Comparison of ENCODE assay signal across 11 mouse cellular contexts in the genomic region with DNA sequence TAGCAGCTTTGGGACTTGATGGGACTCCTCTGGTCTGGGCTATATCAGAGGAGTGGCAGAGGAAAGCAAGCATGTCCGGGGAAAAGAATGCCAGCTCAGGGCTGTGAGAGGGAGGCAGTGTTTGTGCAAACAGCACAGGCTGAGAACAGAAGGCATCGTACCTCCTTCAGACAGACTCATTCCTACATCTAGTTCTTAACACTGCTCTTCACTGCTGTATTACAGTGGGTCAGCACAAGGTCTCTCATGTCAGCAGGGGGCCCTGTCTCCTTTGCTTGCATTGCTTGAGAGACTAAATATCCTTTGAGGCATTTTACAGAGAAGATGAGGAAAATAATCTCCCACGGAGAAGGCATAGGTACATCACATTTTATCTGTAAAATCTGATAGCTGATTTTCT.
DNase-seq lines count a peak whose midpoint lies in the region; ATAC-seq and TF ChIP-seq lines count a peak whose summit lies in the region.
"Had no signal": no experiment of that assay in that cellular context is flagged by ENCODE, and none has a peak within 500 bp of the region (broad histone marks: within the 10 kb centered on the region; RNA-seq: fewer than 3 reads in every experiment).

No protein-coding gene starts in this region.

- no peak for ATAC-seq in hindbrain, embryonic 14.5 days (ENCODE audit: low FRiP score)
- ATAC-seq in lung, embryonic 14.5 days (ENCODE audit: insufficient read depth) = no peak
- ATAC-seq in neural tube, embryonic 15.5 days (ENCODE audit: low FRiP score) = peak; percentile 65; the same call in 1 of the 2 replicates
- ATAC-seq: inflammation-experienced regulatory T-cells, adult 6 months had no signal

- no peak overlapping the region for H3K9ac ChIP-seq in hindbrain, embryonic 14.5 days
- no peak overlapping the region for H3K9ac ChIP-seq in lung, embryonic 14.5 days
- no peak overlapping the region for H3K9ac ChIP-seq in neural tube, embryonic 15.5 days (replicated peaks)
- H3K9ac ChIP-seq: lung, embryonic 15.5 days had no signal

- 43% methylated on average over 3 of the region's 3 CpGs for WGBS in hindbrain, embryonic 10.5 days
- 41% methylated on average over 3 of the region's 3 CpGs for WGBS in hindbrain, embryonic 14.5 days
- WGBS in lung, embryonic 14.5 days = 32% methylated on average over 3 of the region's 3 CpGs
- 51% methylated on average over 3 of the region's 3 CpGs for WGBS in neural tube, embryonic 15.5 days

- H3K27ac ChIP-seq in hindbrain, embryonic 10.5 days = no peak overlapping the region
- no peak overlapping the region for H3K27ac ChIP-seq in hindbrain, embryonic 14.5 days
- no peak overlapping the region for H3K27ac ChIP-seq in lung, embryonic 14.5 days (ENCODE audit: low read depth)
- no peak overlapping the region for H3K27ac ChIP-seq in neural tube, embryonic 15.5 days (replicated peaks)
- H3K27ac ChIP-seq: lung, embryonic 15.5 days had no signal

- H3K9me3 ChIP-seq in hindbrain, embryonic 10.5 days = no peaks in the 10 kb centered on the region
- no peaks in the 10 kb centered on the region for H3K9me3 ChIP-seq in hindbrain, embryonic 14.5 days (ENCODE audit: control insufficient read depth, low read length)
- H3K9me3 ChIP-seq in lung, embryonic 14.5 days (ENCODE audit: low read depth, low read length) = no peaks in the 10 kb centered on the region
- no peaks in the 10 kb centered on the region for H3K9me3 ChIP-seq in neural tube, embryonic 15.5 days (replicated peaks)
- H3K9me3 ChIP-seq: lung, embryonic 15.5 days had no signal

- no peak overlapping the region for H3K4me2 ChIP-seq in hindbrain, embryonic 14.5 days (replicated peaks)
- H3K4me2 ChIP-seq in lung, embryonic 14.5 days = no peak overlapping the region
- no peak overlapping the region for H3K4me2 ChIP-seq in neural tube, embryonic 15.5 days
- H3K4me2 ChIP-seq: lung, embryonic 15.5 days had no signal

- peak; percentile 54 for TF ChIP-seq CTCF in lung, embryonic 14.5 days (IDR thresholded peaks at IDR 0.05; ENCODE audit: low read depth)

- no peaks in the 10 kb centered on the region for H3K4me1 ChIP-seq in hindbrain, embryonic 10.5 days (replicated peaks)
- no peaks in the 10 kb centered on the region for H3K4me1 ChIP-seq in hindbrain, embryonic 14.5 days (replicated peaks; ENCODE audit: control insufficient read depth, insufficient read depth, low read length)
- no peaks in the 10 kb centered on the region for H3K4me1 ChIP-seq in lung, embryonic 14.5 days (ENCODE audit: insufficient read depth)
- H3K4me1 ChIP-seq in neural tube, embryonic 15.5 days = no peaks in the 10 kb centered on the region
- H3K4me1 ChIP-seq: lung, embryonic 15.5 days had no signal

- no peaks in the 10 kb centered on the region for H3K36me3 ChIP-seq in hindbrain, embryonic 10.5 days
- H3K36me3 ChIP-seq in hindbrain, embryonic 14.5 days (replicated peaks; ENCODE audit: control insufficient read depth, insufficient read depth) = no peaks in the 10 kb centered on the region
- H3K36me3 ChIP-seq in lung, embryonic 14.5 days (ENCODE audit: insufficient read depth) = no peaks in the 10 kb centered on the region
- H3K36me3 ChIP-seq in neural tube, embryonic 15.5 days = no peaks in the 10 kb centered on the region
- H3K36me3 ChIP-seq: lung, embryonic 15.5 days had no signal

- peak; percentile 5 for DNase-seq in hindbrain, embryonic 10.5 days (ENCODE audit: low spot score)
- DNase-seq in hindbrain, embryonic 14.5 days (ENCODE audit: low spot score) = no peak
- peak; percentile 51 for DNase-seq in lung, embryonic 14.5 days
- no peak for DNase-seq in lung, postnatal 25 days (ENCODE audit: low spot score)
- peak; percentile 57 for DNase-seq in embryo, embryonic 11 days
- DNase-seq in cerebellum, postnatal 4 days (ENCODE audit: low spot score in 2 of 2) = no peak
- DNase-seq in lung, postnatal 36 days = no peak
- DNase-seq: thymus, postnatal 14 days had no signal

- H3K27me3 ChIP-seq in hindbrain, embryonic 10.5 days (ENCODE audit: insufficient read depth, poor library complexity, severe bottlenecking) = no peaks in the 10 kb centered on the region
- H3K27me3 ChIP-seq in hindbrain, embryonic 14.5 days (ENCODE audit: control insufficient read depth, insufficient read depth, low read length) = no peaks in the 10 kb centered on the region
- H3K27me3 ChIP-seq in lung, embryonic 14.5 days (ENCODE audit: insufficient read depth, low read length) = no peaks in the 10 kb centered on the region
- H3K27me3 ChIP-seq in neural tube, embryonic 15.5 days (replicated peaks) = no peaks in the 10 kb centered on the region
- H3K27me3 ChIP-seq: lung, embryonic 15.5 days had no signal

- no peak overlapping the region for H3K4me3 ChIP-seq in hindbrain, embryonic 10.5 days
- H3K4me3 ChIP-seq in hindbrain, embryonic 14.5 days (replicated peaks; ENCODE audit: low read length) = no peak overlapping the region
- no peak overlapping the region for H3K4me3 ChIP-seq in lung, embryonic 14.5 days (ENCODE audit: low read depth, low read length)
- H3K4me3 ChIP-seq in neural tube, embryonic 15.5 days (replicated peaks) = no peak overlapping the region
- H3K4me3 ChIP-seq: lung, embryonic 15.5 days had no signal

Comparison
In these comparisons a context has a peak if more than half of its experiments do, and no peak if none do; other contexts are left out.
1. DNase-seq: peak in hindbrain, embryonic 10.5 days (single experiment), lung, embryonic 14.5 days (single experiment) and embryo, embryonic 11 days (single experiment); none in hindbrain, embryonic 14.5 days (single experiment), lung, postnatal 25 days (single experiment), cerebellum, postnatal 4 days (0 of 2) and lung, postnatal 36 days (single experiment).